Mouse (Mus musculus): ENCODE results near the gene Cntn1.

Cntn1 gene

GRCm38 (mm10) chr15:92141972-92142371 is 91.0 kb downstream of the Cntn1 start:
- DNase-seq = no peak

- no peak for DNase-seq
These were observed 104.0 kb downstream of the Cntn1 start for GRCm38 (mm10) chr15:92154921-92155320.

GRCm38 (mm10) chr15:92160855-92161162 is 109.8 kb downstream of the Cntn1 start:
- no peak for DNase-seq

GRCm38 (mm10) chr15:92161163-92162025 is 110.4 kb downstream of the Cntn1 start:
- no peak for DNase-seq

GRCm38 (mm10) chr15:92162835-92163234 is 111.9 kb downstream of the Cntn1 start:
- DNase-seq = no peak

- no peak for DNase-seq
These were observed 113.2 kb downstream of the Cntn1 start for GRCm38 (mm10) chr15:92164127-92164526.

GRCm38 (mm10) chr15:92166266-92166665 is 115.3 kb downstream of the Cntn1 start:
- DNase-seq = no peak

GRCm38 (mm10) chr15:92175739-92176138 is 124.8 kb downstream of the Cntn1 start:
- peak; percentile 4 for DNase-seq

GRCm38 (mm10) chr15:92177413-92177812 is 126.4 kb downstream of the Cntn1 start:
- DNase-seq = no peak

- DNase-seq = no peak
These were observed 134.5 kb downstream of the Cntn1 start for GRCm38 (mm10) chr15:92185484-92185883.

- DNase-seq = peak; percentile 27
These were observed 139.0 kb downstream of the Cntn1 start for GRCm38 (mm10) chr15:92190000-92190399.

GRCm38 (mm10) chr15:92200326-92200985 is 149.5 kb downstream of the Cntn1 start:
- DNase-seq = no peak

- DNase-seq = no peak
These were observed 155.7 kb downstream of the Cntn1 start for GRCm38 (mm10) chr15:92206695-92207094.

GRCm38 (mm10) chr15:92209778-92210177 is 158.8 kb downstream of the Cntn1 start:
- DNase-seq = no peak

- no peak for DNase-seq
These were observed 159.7 kb downstream of the Cntn1 start for GRCm38 (mm10) chr15:92210486-92211235.

- DNase-seq = no peak
These were observed 164.9 kb downstream of the Cntn1 start for GRCm38 (mm10) chr15:92215841-92216240.

- no peak for DNase-seq
These were observed 170.5 kb downstream of the Cntn1 start for GRCm38 (mm10) chr15:92221446-92221845.

- DNase-seq = peak; percentile 7
These were observed 180.4 kb downstream of the Cntn1 start for GRCm38 (mm10) chr15:92231386-92231785.

- DNase-seq = no peak
These were observed 184.9 kb downstream of the Cntn1 start for GRCm38 (mm10) chr15:92235836-92236235.

- DNase-seq = peak; percentile 58
These were observed 214.2 kb downstream of the Cntn1 start for GRCm38 (mm10) chr15:92264980-92265707.

GRCm38 (mm10) chr15:92268341-92268740 is 217.4 kb downstream of the Cntn1 start:
- DNase-seq = no peak

GRCm38 (mm10) chr15:92268741-92269322 is 217.9 kb downstream of the Cntn1 start:
- DNase-seq = no peak

Data from kidney, adult 9 months (tissue).